Mouse (Mus musculus) spleen, adult 2 months (tissue): Measurements from ENCODE around the gene Stk11ip.

Experiments used
- CTCF ChIP-seq: fragments of 200-500 bp; IDR thresholded peaks from 2 replicates; pipeline ENCODE4 v1.5.1; 2011; ENCODE audit warnings: mild to moderate bottlenecking, inconsistent platforms; ENCODE audit not compliant: insufficient read depth, insufficient read length, insufficient replicate concordance; ENCODE audit errors: extremely low read depth
- POLR2A ChIP-seq: fragments of 200-500 bp; IDR thresholded peaks from 2 replicates; pipeline ENCODE4 v1.6.1; 2011; ENCODE audit warnings: low read depth, low read length, inconsistent platforms

DNA sequence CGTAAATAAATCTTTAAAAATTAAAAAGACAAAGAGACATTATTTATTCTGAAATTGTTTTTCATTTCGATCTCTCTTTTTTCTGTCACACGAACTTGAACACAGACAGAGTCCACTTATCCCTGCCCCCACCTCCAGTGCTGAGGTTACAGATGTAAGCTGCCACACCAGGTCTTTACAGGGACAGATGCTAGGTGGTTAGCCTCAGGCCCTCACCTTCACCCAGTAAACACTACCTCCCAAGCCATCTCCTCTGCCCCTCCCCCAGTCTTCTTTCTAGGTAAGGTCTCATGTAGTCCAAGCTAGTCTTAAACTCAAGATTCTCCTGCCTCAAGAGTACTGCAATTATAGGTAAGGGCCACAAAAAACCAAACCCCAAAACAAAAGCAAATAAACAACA lies 8.8 kb upstream of the Stk11ip start:
- TF ChIP-seq POLR2A (no peak), CTCF (no peak)
